Mouse (Mus musculus): Measurements from ENCODE around the gene Rnf25.

- TF ChIP-seq CTCF (conservative IDR thresholded peaks at IDR 0.05; ENCODE audit: low read length) (no peak), NANOG (IDR thresholded peaks at IDR 0.05; ENCODE audit: borderline replicate concordance, low read length) (no peak)
Measured at GRCm38 (mm10) chr1:74559061-74559460, 42.1 kb downstream of the Rnf25 start.

Measured in E14TG2a.4 (cell line).